Mouse (Mus musculus) ZHBTc4 (cell line): ENCODE measurements around the gene Faim2.

Experiments
- DNase-seq: peaks from one replicate; pipeline ENCODE4 v3.0.0-alpha.2; 2011; ENCODE audit warnings: low read depth, low spot score

The Faim2 gene

DNA sequence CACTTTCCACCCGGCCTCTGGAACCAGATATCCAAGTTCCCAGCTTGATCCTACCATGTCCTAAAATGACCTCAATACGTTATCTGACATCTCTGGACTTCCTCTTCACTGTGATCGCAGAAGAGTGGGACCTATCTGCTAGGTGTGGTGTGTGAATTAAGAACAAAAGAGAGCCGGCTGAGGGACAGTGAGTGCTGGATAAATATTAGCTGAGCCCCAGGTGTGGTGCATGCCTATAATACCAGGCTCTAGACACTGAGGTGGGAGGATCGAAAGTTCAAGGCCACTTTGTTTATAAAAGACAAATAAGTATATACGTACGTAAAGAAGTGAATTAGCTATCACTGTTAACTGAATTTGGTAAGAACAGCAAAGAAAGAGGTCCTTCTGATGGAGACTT, 18.1 kb downstream of the Faim2 start:
- DNase-seq: no peak

GRCm38 (mm10) chr15:99505324-99506095, 22.5 kb downstream of the Faim2 start:
- DNase-seq: no peak

DNA sequence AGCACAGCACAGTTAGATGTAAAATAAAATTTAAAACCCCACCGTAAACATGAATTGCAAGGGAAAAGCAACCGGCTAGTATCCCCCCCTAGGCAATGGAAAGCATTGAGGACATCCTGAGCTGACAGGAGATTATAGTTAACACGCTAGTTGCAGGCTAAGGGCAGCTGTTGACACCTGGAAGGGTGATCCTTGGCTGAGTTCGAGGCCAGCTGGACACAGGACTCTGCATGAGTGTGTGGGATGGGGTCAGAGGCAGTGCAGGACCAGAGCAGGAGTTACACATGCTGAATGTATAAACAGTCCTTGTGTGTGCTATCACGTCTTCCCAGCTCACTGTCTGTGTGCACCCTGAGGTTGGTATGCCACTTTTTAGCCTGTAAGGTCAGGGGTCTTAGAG, 24.7 kb downstream of the Faim2 start:
- no peak for DNase-seq

DNA sequence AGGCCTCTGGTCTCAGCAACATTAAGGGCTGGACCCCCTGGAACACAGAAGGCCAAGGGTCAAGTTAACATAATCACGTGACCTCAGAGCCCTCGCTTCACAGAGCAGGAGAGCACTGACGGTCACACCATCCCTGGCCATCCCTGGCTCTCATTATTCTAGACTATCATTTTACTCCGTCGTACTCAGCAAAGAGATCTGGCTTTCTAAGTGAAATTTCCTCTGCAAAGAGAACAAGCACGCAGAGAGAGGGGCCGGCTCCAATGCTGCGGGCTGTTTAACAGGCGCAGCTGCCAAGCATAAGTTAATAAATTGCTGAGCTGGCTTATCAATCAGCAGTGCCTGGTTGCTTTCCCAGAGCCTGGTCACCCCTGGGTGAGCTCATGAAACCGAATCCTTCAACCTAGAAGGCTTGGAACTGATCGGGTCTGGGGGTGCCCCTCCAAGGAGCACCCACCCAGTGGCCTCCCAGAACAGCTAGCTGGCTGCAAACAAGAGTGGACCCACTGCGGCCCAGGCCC, 25.6 kb downstream of the Faim2 start:
- DNase-seq: no peak

DNA sequence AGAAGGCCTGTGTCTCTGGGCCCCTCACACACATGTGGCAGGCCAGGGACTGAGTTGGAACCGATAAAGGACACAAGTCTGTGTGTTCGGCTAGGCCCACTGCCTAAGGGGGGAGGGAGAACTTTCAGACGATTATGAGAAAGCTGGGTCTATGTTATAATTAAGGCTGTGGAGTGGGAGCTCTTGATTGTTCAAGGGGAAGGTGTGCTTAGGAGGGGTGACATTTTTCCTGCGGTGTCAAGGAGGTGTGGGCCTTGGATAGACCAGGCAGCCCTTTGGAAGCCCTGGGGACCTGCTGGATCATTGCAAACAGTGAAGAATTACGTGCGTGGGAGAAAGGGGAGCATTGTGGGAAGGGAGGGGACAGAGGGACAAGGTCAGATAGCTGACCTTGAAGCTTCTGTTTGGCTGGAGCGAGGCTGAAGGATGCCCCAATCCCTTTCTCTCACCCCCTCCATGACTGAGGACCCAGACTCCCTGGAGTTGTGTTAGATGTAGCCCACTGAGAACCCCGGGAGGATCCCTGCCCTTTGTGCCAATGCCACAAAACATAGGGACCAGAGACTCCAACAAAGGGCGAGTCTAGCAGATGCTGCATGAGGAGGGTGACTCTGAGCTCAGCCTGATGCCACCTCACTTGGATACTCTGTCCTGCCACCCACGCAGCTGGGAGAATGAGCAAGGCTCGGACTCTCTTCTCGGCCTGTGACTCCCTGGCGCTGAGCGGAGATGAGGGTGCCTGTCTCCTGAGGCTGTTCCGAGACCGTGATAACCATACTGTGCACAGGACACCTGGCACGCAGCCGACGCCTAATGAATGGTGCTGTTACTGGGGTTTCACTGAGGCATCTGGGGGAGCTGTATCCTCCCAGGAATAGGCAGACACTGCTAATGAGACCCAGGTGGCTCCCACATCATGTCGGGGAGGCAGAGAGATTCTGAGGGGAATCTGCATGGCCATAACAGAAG, 26.4 kb downstream of the Faim2 start:
- no peak for DNase-seq

GRCm38 (mm10) chr15:99500320-99500719, 27.6 kb downstream of the Faim2 start:
- no peak for DNase-seq

GRCm38 (mm10) chr15:99499726-99500125, 28.2 kb downstream of the Faim2 start:
- no peak for DNase-seq

DNA sequence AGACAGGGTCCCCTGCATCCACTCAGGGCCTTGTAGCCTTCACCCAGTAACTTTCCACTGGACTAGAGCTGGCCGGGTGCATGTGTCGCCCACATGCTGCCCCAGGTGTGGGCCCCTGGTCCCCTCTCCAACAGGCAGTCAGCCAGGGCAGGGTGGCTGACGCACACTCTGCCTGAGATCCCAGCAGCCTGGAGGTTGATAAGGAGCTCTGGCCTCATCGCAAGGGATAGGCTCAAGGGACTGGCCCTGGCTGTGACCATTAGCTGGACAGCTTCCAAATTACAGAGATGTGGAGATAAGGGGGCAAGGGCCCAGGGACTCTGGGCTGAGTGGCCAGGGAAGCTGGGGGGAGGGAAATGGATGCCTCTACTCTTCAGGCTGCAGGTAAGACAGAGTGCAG, 29.2 kb downstream of the Faim2 start:
- no peak for DNase-seq

DNA sequence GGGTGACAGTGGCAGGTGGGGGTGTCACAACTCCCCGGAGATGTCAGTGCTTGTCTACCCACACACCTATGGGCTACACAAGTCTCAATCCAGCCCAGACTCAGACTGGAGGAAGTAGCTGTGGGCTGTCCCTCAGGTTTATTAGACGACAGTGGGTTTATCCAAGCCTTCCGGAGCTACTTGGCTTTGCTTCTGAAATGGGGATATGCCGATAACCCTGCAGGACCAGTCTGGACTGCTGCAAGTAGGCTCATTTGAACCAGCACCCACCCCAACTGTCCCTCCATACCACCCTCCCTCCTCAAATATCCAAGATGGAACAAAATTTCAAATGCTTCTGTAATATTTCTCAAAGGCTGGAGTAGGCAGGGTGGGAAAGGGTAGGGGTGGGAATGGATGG, 29.6 kb downstream of the Faim2 start:
- no peak for DNase-seq

DNA sequence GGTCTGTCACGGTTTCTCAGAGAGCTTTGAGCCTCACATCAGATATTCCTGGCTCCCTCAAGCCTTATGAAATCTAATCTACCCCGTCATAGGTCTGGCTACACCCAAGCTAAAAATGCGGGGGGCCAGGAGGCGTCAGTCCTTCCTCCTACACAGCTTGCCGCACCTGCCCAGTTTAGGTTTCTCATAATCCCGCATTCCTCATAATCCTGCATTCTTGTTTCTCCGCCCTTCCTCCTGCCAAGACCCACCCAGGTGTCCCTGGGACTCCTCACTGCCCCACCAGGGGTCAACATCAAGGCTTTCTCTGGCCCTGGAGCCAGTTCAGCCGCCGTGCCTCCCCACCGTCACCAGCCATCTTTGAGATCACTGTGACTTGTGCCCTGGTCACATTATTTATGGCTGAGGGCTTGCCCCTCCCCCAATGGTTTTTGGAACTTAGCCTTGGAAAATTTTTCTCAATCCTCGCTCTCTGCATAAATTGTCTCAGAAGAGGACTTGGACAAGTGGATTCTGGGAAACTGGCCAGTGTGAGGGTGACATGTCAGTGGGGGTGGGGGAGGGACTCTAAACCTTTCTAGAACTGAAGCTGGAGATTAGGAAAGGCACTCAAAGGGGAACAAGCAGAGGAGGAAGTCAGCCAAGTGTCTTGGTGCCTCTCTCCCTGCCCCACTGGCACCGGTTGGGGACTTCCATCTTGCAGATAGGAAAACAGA, 30.3 kb downstream of the Faim2 start:
- no peak for DNase-seq

DNA sequence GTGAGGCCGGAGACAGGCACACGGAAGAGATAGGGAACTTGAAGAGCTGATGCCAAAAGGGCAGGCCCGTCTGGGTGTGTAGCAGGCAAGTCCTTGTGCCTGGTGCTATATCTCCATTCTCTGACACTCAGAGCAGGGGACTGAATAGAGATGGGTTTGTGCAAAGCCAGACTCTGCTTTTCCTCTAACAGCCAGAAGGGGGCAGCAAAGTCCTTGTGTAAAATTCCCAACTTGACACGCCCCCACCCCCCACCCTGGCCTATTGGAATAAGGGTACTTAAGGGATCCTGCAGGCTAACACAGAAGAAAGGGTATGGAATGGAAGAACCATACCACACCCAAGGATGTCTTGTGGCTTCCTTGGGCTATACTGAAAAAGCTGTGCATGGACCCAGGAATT, 30.9 kb downstream of the Faim2 start:
- peak; percentile 93 for DNase-seq

DNA sequence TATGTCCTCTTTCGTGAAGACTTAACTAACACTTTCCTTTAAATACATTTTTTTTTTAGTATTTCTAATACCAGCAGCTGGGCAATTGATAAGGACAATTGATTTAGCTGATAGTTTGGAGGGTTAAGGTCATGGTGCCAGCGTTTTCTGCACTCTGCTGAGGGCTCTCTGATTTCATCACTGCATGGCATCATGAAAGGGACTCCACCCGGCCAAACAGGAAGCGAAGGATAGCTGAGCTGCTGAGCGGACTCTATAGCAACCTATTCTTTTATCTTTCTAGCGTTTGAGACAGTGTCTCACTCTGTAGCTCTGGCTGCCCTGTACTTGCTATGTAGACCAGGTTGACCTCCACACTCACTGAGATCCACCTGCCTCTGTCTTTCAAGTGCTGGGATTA, 43.2 kb downstream of the Faim2 start:
- no peak for DNase-seq

GRCm38 (mm10) chr15:99475814-99476213, 52.2 kb downstream of the Faim2 start:
- DNase-seq: peak; percentile 56

- peak; percentile 95 for DNase-seq
Observed at GRCm38 (mm10) chr15:99474576-99474926, 53.4 kb downstream of the Faim2 start, which contains the start of gene Bcdin3d. Gene Bcdin3d, minus strand, starts transcription at chr15:99474730.

DNA sequence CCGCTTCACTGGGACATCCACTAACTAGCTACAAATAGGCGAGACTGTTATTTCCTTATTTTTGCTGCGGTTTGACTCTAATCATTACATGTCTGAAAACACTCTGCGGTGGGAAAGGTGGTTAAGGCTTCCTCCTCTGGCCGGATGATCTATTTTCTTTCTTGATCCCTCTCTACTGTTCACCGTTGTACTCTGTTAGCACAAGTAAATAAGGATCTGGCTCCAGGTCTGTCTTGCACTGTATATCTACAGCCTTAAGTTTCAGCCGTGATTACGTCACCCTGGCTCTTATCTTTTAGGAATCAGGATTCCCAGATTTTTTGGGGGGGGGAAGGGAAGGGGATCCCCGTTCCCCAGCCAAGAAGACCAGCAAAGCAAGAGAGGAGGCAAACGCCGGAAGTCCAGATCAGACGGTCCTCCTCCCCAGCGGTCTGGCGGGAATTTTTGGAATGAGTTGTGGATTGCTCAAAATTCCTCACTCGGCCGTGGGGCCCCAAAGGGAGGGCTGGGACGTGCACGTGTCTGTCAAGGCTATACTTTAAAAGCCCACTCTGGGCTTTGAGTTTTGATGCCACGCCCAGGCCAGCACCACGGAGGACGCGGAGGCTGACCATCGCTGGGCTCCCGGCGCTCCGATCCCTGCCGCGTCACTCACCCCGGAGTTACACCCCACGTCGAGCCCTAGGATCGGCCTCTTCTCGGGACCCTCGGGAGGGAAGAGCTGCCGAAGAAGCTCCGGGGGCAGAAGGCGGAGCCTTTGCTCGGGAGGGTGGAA, 54.0 kb downstream of the Faim2 start:
- DNase-seq: peak; percentile 77

GRCm38 (mm10) chr15:99472972-99473371, 55.0 kb downstream of the Faim2 start:
- DNase-seq: no peak

GRCm38 (mm10) chr15:99471677-99472063, 56.3 kb downstream of the Faim2 start:
- DNase-seq: peak; percentile 35

DNA sequence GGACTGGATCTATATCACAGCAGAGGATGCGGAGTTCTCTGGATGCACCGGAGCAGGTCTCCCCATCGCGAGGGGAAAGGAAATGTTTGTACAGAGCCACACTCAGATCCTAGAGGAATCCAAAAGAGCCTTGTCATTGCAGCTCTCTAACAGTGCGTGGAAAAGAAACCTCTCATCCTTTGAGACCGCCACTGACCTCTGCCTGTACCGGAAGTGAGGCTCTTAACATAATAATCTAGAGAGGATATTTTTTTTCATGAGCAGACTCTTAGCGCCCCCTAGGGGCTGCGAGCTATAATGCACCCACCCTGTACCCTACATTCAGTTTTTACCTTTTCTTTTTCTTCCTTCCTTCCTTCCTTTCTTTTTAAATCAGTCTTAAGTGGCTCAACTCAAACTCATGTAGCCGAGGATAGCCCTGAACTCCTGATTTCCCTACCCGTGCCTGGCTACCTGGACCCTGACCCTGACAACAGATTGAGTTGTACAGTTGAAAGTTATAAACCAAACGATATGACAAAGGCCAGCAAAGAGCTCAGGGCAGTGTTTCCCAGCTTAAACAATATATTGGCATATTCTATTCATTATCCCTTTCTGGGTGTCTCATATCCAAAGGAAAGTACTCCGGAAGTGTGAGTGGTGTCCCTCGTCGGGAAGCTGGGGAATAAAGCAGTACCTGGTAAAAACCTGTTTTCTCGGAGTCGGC, 56.8 kb downstream of the Faim2 start:
- DNase-seq: peak; percentile 43

DNA sequence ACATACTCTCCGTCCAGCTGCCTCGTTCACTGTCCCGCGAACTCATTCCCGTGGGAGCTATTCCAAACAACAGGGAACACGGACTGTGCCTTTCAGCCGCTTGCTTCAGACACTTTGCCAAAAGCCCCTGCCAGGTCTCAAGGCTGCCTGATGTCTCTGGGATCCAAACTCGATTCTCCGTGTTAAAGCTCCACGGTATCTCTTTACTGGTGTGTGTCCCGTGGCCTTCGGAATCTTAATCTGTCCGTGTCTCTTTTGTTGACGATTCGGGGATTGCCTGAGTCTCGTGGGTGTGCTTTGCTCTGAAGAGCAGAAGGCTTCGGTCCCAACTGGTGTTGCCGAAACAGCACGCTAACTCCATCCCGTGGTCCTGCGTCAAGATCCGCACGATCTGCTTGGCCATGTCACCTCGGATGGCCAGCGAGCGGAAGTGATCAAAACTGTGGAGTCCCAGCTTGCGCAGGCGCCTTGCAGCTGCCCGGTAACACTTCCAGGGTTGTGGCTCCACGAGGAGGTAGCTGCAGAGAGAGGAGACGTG, 57.7 kb downstream of the Faim2 start:
- peak; percentile 30 for DNase-seq

- no peak for DNase-seq
Observed at GRCm38 (mm10) chr15:99469736-99470135, 58.2 kb downstream of the Faim2 start.
